Mouse (Mus musculus) E14TG2a.4 (cell line): ENCODE data around the gene Adamts4.

Experiments
- CTCF ChIP-seq: conservative IDR thresholded peaks from 2 replicates; pipeline ENCODE4 v1.5.1; 2014; ENCODE audit warnings: low read length
- NANOG ChIP-seq: IDR thresholded peaks from 2 replicates; pipeline ENCODE4 v1.6.1; 2014; ENCODE audit warnings: borderline replicate concordance, low read length, mixed read lengths
- POU5F1 ChIP-seq: IDR thresholded peaks from 2 replicates; pipeline ENCODE4 v1.6.1; 2014; ENCODE audit warnings: low read length, borderline replicate concordance

DNA sequence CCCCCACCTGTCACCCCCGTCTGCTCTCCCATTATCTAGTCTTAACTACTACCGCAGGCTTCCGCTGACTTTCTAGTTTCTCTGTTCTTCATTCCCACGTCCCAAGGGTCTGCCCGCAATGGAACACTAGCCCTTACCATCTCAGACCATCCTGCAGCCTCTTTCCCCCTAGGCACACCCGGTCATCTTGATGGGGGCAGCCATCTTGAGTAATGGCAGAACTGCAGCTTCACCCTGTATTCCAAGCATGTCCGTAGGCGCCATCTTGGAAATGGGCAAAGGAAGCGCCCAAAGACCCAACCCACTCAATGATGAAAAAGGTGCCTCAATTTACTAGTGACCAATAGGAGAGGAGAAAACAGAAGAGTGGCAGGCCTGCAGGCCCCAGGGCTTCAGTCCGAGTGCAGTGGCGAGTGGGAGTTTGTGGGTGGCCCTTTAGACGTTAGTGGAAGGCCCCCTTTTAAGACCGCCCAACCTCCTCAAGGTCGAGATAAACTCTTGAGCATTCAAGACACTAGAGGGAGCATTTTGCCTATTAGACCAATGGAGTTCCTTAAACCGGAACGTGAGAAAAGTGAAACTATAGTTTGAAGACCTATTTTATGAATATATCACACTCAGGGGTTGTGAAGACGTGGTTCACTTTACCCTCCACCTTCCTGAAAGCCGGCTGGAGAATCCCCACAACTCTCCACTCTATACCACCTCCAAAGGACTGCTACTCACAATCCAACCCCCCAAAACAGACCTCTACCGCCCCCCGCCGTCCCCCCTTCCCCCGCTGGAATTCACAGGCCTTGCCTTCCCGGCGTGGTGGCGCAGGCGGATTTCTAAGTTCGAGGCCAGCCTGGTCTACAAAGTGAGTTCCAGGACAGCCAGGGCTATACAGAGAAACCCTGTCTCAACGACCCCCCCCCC is 27.7 kb upstream of the Adamts4 start, which contains the start of gene Tomm40l:
- TF ChIP-seq CTCF (0 out of 2 replicates have a peak, but pooled peaks have one; percentile 7), POU5F1 (no peak), NANOG (0 out of 2 replicates have a peak, but pooled peaks have one; percentile 18)
